Mouse (Mus musculus) left cerebral cortex, adult 18-20 months (tissue): Measurements from ENCODE around the gene Cbr3. TPM values are rescaled to one million over a fixed set of nuclear protein-coding genes. Genes with fewer than 3 reads are reported as not detected.

Source experiments
- total RNA-seq, 2 experiments: library from RNA; stranded (reverse); gene quantifications; 2 replicates each; pipeline ENCODE4 v1.2.3; 2021

The Cbr3 gene
- total RNA-seq, 2 experiments from 2014 or later: 21.2 to 21.8 TPM

Other genes starting within 250 kb of the Cbr3 start
- gene Setd4, start 79.2 kb upstream of the Cbr3 start, total RNA-seq: 10 to 100 TPM in 1 of 2 experiments, 1 to 10 TPM in 1; 10.0 to 11.5 TPM
- 10 to 100 TPM; 67.9 to 74.3 TPM for gene Cbr1, start 77.4 kb upstream of the Cbr3 start, total RNA-seq
- 1 to 10 TPM; 3.3 to 5.0 TPM for gene Gm5678, start 55.1 kb upstream of the Cbr3 start, total RNA-seq
- gene Dop1b, start 28.7 kb downstream of the Cbr3 start, total RNA-seq: 10 to 100 TPM; 86.3 to 90.5 TPM
- gene Morc3, start 148.9 kb downstream of the Cbr3 start, total RNA-seq: 10 to 100 TPM; 32.9 to 38.7 TPM
- under 1 TPM; 0.37 to 0.63 TPM for gene Chaf1b, start 200.7 kb downstream of the Cbr3 start, total RNA-seq